Mouse (Mus musculus) layer of hippocampus, adult 18-20 months (tissue): ENCODE measurements around the gene Eif3g. TPM values are rescaled to one million over a fixed set of nuclear protein-coding genes. Genes with fewer than 3 reads are reported as not detected.

Experiments
- DNase-seq, 2 experiments: peaks; one replicate each; pipeline ENCODE4 v3.0.0; 2022; ENCODE audit warnings: low spot score in 2 of 2
- long read RNA-seq: library from polyadenylated mRNA; stranded (forward); transcript quantifications from one replicate; pipeline ENCODE4 v2.0.0, GENCODE M21; 2021
- total RNA-seq, 2 experiments: library from RNA; stranded (reverse); gene quantifications; 2 replicates each; pipeline ENCODE4 v1.2.3; 2021

Eif3g gene
- total RNA-seq, result 100 to 1,000 TPM; 124 to 132 TPM
- long read RNA-seq, transcript Eif3g-201 (11 exons, 1,101 nt), result major isoform, 61 of 65 reads
- long read RNA-seq, partial matches to known transcripts, result 1 of 65 reads
- long read RNA-seq, other reads (novel, unspliced or antisense), result 3 of 65 reads

- peak; percentile 70 to 88 for DNase-seq
Measured at GRCm38 (mm10) chr9:20898511-20899073, at the start of gene Eif3g. TSS of gene Eif3g (minus strand) at chr9:20898623.

GRCm38 (mm10) chr9:20946066-20946880 lies 47.9 kb upstream of the Eif3g start:
- no peak for DNase-seq

GRCm38 (mm10) chr9:20944697-20945370 lies 46.4 kb upstream of the Eif3g start:
- no peak for DNase-seq

DNA sequence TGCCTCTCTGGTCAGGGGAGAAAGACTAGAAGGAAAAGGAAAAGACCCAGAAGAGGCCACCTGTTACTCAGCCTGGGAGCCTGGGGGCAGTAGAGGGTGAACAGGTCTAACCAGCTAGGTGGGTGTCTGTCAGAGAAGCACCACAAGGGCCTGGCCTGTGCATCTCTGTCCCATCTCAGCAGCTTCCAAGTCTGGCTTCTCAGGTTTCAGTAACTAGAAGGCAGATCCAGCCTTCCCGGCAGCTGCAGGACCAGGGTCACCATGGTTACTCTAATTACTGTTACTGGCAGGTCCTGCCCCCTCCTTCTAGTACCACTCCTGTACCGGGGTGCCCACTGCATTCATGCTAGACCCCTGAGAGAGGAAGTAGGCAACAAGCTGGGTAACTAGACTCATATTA lies 45.5 kb upstream of the Eif3g start:
- no peak for DNase-seq

GRCm38 (mm10) chr9:20943396-20943795 lies 45.0 kb upstream of the Eif3g start:
- no peak for DNase-seq

GRCm38 (mm10) chr9:20923258-20923657 lies 24.8 kb upstream of the Eif3g start:
- DNase-seq, result no peak

DNA sequence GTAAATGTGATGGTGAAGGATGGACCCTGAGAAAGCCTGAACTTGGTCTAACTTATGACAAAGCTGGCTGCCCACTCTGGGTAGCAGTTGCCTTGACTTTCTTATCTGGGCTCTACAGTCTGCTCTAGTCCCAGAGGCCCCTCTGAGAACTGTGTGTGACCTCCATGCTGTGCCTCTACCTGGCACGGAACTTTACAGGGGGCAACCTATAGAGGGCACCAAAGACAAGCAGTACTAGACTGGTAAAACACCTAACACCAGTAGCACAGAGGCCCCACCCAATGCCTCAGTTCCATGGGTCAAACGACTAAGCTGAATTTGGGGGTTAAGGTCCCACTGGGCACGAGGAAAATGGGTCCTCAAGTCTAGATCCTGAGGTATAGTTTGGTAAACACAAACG lies 17.7 kb upstream of the Eif3g start:
- no peak for DNase-seq

DNA sequence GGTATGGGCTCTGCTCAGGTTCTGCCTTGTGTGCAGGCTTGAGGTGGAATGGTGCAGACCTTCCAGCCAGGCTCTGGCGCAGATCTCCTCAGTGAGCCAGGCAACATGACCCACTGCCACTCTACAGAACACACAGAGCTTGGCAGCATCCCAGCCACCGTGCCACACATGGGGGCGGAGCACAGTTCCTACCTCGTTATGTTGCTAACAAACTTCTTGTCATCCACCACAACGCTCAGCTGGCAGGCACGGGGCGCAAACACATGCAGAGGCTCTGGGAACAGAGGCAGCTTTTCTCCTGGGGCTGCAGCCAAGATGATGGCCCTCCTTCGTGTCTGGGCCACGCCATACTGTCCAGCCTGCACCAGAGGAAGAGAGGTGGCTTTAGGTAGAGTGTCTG lies 11.5 kb upstream of the Eif3g start:
- peak in 1 of 2 experiments; percentile 64 for DNase-seq

DNA sequence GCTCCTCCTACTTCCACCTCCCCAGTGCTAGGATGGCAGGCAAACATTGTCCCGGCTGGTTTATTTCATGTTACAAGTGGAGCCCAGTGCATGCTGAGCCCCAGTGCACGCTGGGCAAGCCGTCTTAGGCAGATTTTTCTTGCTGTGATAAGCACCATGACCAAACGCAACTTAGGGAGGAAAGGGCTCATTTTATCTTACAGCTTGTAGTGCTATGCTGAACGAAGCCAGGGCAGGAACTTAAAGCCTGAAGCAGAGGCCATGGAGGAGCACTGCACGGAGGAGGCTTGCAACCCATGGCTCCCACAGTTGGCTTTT lies 3.7 kb upstream of the Eif3g start:
- no peak for DNase-seq

DNA sequence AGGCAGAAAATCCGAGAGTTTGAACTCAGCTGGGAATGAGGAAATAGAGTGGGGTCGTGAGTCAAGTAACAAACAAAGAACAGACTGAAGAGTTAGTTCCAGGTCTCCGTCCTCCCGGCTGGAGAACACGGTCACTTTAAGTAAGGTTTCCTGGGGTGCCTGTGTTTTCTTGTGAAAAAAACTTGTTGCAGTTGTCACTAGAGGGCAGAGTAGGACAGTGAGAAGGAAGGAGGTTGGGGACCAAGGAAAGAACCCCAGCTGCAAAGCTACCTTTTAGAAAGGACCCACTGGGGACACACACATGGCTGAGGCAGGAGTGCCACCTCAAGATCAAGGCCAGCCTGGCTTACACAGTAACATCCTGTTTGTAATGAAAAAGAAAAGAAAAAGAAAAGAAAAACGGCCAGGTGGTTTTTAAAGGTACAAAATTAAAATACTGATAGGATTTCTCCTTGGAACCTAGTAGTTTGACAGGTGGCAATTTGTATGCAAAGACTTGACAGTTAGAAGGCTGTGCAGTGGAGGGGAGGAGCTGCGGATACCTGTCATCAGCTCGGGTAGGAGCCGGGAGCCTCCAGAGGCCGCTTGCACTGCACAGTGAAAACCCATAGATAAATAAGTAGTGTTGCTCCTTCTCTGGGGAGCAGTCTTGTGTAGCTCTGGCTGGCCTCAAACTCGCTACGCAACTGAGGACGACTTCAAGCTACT lies 3.2 kb upstream of the Eif3g start:
- DNase-seq, result no peak

DNA sequence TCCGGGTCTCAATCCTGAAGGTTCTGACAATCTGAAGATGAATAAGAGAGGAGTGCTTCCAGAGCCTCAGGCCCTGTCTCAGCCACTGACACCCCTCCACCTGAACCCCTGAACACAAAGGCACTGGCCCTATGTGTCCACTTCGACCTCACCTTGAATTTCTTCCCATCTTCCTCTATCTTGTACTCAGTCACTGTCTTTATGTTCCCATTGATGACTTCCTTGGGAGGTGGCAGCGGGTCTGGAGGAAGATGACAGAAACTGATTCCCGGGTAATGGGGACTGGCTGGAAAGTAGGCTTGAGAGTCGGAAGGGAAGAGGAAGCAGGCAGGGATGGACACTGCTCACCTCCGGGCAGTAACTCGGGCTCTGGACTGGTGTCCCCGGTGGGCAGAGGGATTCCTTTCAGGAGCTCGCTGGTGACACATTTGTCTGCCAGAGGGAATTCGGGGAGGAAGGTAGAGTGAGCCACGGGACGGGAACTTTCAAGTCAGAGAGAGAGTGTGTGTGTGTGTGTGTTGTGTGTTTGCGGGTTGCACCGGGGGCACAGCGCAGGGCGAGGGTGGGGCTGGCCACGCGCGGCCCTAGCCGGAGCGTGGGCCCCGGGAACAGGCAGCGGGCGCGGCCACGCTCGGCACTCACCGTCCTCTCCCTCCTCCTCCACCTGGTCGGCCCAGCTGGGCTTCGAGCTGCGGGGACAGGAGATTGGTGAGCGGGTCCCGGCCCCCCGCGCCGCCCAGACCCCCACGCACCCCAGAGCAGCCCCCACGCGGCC lies 500 bp downstream of the Eif3g start:
- no peak for DNase-seq

DNA sequence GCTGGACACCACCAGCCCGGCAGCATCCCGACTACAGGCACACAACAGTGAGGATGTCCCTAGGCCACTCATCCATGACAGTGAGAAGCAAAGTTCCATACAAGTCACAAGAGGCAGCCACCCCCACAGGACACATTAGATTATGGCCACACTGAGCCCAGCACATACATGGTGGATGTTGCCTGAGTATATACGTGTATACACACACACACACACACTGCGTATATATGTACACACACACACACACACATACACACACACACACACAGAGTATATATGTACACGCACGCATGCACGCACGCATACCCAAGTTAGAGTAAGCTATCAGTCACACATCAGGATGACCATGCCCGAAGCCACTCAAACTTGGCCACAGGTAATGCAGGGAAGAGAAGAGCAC lies 3.0 kb downstream of the Eif3g start:
- no peak for DNase-seq

DNA sequence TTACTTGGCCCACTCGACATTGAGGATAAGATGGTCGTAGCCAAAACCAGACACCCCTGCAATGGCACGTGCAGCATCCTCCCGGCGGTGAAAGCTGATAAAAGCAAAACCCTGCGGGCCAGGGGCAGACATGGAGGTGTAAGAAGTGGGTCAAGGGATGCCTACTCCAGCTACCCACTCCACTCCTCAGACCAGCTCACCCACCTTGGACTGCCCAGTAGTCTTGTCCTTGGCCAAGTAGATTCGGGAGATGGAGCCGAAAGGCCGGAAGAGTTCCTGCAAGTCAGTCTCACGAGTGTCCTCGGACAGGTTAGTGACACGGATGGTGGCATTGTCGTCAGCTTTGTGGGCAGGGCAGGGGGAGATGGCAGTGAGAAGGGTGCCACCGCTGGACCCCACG lies 3.8 kb downstream of the Eif3g start:
- DNase-seq, result no peak

DNA sequence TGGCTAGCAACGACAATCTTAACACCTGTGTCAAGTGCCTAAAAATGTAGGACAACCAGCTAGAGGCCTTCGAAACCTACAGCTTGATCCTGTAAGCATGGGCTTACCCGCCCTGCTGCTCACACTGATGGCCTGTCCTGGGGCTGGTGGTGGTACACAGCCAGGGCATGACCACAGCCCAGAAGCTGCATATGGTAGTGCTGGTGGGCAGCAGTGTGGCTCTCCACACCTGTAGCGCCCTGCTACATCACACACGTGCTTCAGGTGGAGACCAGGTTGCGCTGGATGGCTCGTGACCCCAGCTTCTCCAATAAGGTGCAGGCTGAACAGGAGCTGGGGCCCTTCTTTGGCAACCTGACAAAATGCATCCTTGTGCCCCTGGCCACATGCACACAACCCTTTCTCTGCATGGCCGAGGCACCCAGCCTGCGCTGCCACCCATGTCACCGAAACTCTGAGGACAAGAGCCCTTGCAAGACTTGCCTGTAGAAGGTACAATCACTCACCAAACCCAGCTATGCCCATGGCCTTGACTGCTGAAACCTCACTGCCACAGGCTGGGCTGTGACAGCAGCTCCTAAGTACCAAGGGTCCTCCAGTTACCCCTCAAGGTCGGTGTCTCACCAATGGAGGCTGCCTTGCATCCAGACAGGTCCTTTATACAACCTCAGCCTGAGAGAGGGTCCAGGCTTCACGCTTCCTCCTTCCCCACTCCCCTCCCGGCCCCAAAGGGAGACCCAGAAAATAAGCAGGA lies 4.7 kb downstream of the Eif3g start:
- DNase-seq, result no peak

- DNase-seq, result no peak
Measured at GRCm38 (mm10) chr9:20893069-20893468, 5.4 kb downstream of the Eif3g start.

GRCm38 (mm10) chr9:20892104-20892653 lies 6.2 kb downstream of the Eif3g start:
- DNase-seq, result no peak

DNA sequence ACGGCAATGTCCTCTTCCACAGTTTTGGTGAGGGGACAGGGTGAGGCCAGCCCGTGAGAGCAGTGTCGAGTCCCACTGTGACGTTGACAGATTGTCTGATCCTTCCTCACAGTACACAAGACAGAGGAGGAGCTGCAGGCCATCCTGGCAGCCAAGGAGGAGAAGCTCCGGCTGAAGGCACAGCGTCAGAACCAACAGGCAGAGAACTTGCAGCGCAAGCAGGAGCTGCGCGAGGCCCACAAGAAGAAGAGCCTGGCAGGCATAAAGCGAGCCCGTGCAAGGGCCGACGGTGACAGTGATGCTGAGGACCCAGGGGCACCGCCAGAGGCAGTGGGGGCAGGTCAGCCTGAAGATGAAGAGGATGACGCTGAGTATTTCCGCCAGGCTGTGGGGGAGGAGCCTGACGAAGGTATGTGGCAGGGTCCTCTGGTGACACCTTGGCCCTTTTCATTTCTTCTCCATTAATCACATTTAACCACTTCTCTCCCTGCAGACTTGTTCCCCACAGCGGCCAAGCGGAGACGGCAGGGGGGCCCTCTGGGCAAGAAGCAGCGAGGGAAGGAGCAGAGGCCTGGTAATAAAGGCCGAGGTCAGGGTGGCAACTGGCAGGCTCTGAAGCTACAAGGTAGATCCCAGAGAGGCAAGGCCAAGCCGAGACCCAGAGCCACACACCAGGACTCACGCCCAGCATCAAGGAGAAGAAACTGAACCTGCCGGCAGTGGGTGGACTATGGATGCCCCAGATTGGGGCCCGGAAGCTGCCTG lies 6.9 kb downstream of the Eif3g start:
- no peak for DNase-seq

DNA sequence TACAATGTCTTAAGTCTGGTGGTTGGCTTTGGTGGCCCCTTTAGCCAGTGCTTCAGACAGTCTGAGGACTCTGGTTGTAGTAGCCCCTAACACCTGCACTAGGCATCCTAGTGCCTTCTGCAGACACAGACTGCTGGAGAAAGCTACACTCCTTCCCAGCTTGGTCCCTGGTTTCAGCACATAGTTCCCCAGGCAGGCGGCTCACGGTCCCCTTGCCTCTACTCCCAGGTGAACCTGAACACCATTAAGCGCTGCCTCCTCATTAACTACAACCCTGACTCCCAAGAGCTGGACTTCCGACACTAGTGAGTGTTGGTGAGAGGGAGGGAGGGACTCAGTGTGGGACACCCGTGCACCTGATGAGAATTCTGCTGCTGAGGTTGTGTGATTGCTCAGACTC lies 8.0 kb downstream of the Eif3g start:
- DNase-seq, result no peak
